Mouse (Mus musculus): ENCODE measurements around the gene Impdh1. TPM values are rescaled to one million over a fixed set of nuclear protein-coding genes. Genes with fewer than 3 reads are reported as not detected.
A peak's percentile ranks its signal among the peaks of the same experiment; 100 is the strongest.

The Impdh1 gene
- polyA plus RNA-seq, 1 experiment from 2014 or later, result 36.1 TPM

GRCm38 (mm10) chr6:29187936-29188335, 28.2 kb downstream of the Impdh1 start:
- ATAC-seq (ENCODE audit: insufficient number of reproducible peaks, insufficient read depth, low FRiP score, low read depth), result no peak
- H3K4me1 ChIP-seq (ENCODE audit: control insufficient read depth, insufficient read depth, low read length), result no peaks in the 10 kb centered on the region
- H3K9me3 ChIP-seq (ENCODE audit: control insufficient read depth, low read depth, low read length), result no peaks in the 10 kb centered on the region
- H3K36me3 ChIP-seq (ENCODE audit: control insufficient read depth, insufficient read depth, low read length), result no peaks in the 10 kb centered on the region
- H3K27ac ChIP-seq (ENCODE audit: low read length), result no peak overlapping the region
- H3K27me3 ChIP-seq (ENCODE audit: control insufficient read depth, insufficient read depth, low read length), result no peaks in the 10 kb centered on the region
- no peak overlapping the region for H3K9ac ChIP-seq (replicated peaks; ENCODE audit: low read depth, low read length)
- H3K4me2 ChIP-seq (replicated peaks; ENCODE audit: low read depth, low read length), result no peak overlapping the region
- no peak overlapping the region for H3K4me3 ChIP-seq (ENCODE audit: low read depth, low read length)
- WGBS, result 77% methylated on average over 1 of the region's 1 CpGs

GRCm38 (mm10) chr6:29179843-29180242, 36.3 kb downstream of the Impdh1 start:
- no peaks in the 10 kb centered on the region for H3K4me1 ChIP-seq (ENCODE audit: control insufficient read depth, insufficient read depth, low read length)
- WGBS, result 50% methylated on average over 8 of the region's 8 CpGs
- H3K4me3 ChIP-seq (ENCODE audit: low read depth, low read length), result peak overlapping the region; percentile 53
- H3K9ac ChIP-seq (replicated peaks; ENCODE audit: low read depth, low read length), result no peak overlapping the region
- H3K9me3 ChIP-seq (ENCODE audit: control insufficient read depth, low read depth, low read length), result no peaks in the 10 kb centered on the region
- H3K27ac ChIP-seq (ENCODE audit: low read length), result no peak overlapping the region
- no peaks in the 10 kb centered on the region for H3K36me3 ChIP-seq (ENCODE audit: control insufficient read depth, insufficient read depth, low read length)
- ATAC-seq (ENCODE audit: insufficient number of reproducible peaks, insufficient read depth, low FRiP score, low read depth), result no peak
- peak overlapping the region; percentile 95 for H3K4me2 ChIP-seq (replicated peaks; ENCODE audit: low read depth, low read length)
- no peaks in the 10 kb centered on the region for H3K27me3 ChIP-seq (ENCODE audit: control insufficient read depth, insufficient read depth, low read length)

- H3K4me3 ChIP-seq (ENCODE audit: low read depth, low read length), result peak within 1 kb of the TSS; percentile 53
- 1% methylated on average over 70 of the region's 79 CpGs for WGBS
- H3K9me3 ChIP-seq (ENCODE audit: control insufficient read depth, low read depth, low read length), result no peaks in the 10 kb centered on the region
- peak within 1 kb of the TSS; percentile 52 for H3K9ac ChIP-seq (replicated peaks; ENCODE audit: low read depth, low read length)
- H3K27me3 ChIP-seq (ENCODE audit: control insufficient read depth, insufficient read depth, low read length), result no peaks in the 10 kb centered on the region
- H3K4me2 ChIP-seq (replicated peaks; ENCODE audit: low read depth, low read length), result peak within 1 kb of the TSS; percentile 95
- peak within 1 kb of the TSS; percentile 55; the same call in 1 of the 2 replicates for H3K27ac ChIP-seq (ENCODE audit: low read length)
- no peaks in the 10 kb centered on the region for H3K4me1 ChIP-seq (ENCODE audit: control insufficient read depth, insufficient read depth, low read length)
- no peaks in the 10 kb centered on the region for H3K36me3 ChIP-seq (ENCODE audit: control insufficient read depth, insufficient read depth, low read length)
- ATAC-seq (ENCODE audit: insufficient number of reproducible peaks, insufficient read depth, low FRiP score, low read depth), result peak; percentile 60; the same call in 1 of the 2 replicates
Observed at GRCm38 (mm10) chr6:29178888-29179658, 37.1 kb downstream of the Impdh1 start, which contains the start of gene Prrt4. Gene Prrt4 (minus strand): TSS chr6:29179584.

- peak; percentile 42; the same call in 1 of the 2 replicates for ATAC-seq (ENCODE audit: insufficient number of reproducible peaks, insufficient read depth, low FRiP score, low read depth)
- Histone ChIP-seq H3K4me1 (ENCODE audit: control insufficient read depth, insufficient read depth, low read length) (no peaks in the 10 kb centered on the region), H3K36me3 (ENCODE audit: control insufficient read depth, insufficient read depth, low read length) (no peaks in the 10 kb centered on the region), H3K9me3 (ENCODE audit: control insufficient read depth, low read depth, low read length) (no peaks in the 10 kb centered on the region), H3K9ac (replicated peaks; ENCODE audit: low read depth, low read length) (peak overlapping the region; percentile 52; the same call in 1 of the 2 replicates), H3K27ac (ENCODE audit: low read length) (no peak overlapping the region), H3K4me2 (replicated peaks; ENCODE audit: low read depth, low read length) (peak overlapping the region; percentile 95), H3K27me3 (ENCODE audit: control insufficient read depth, insufficient read depth, low read length) (no peaks in the 10 kb centered on the region), H3K4me3 (ENCODE audit: low read depth, low read length) (peak overlapping the region; percentile 53)
- WGBS, result 27% methylated on average over 16 of the region's 17 CpGs
Observed at GRCm38 (mm10) chr6:29177901-29178879, 38.0 kb downstream of the Impdh1 start.

DNA sequence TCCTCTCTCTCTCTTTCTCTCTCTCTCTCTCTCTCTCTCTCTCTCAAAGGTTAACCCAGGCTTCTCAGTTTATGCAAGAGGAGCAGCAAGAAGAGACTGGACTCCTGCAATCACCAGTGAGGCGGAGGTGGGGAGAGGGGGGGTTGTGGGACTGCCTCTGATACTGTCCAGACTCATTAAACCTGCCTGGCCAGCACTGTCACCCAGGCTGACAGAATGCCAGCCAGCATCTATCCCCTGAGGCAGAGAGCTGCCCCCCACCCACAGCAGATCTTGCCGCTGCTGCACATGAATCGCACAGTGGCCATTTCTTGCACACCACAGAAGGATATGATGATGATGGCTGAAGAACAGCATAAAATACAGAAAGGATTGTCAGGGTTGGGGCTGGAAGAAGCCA, 41.1 kb downstream of the Impdh1 start:
- ATAC-seq (ENCODE audit: insufficient number of reproducible peaks, insufficient read depth, low FRiP score, low read depth), result no peak

DNA sequence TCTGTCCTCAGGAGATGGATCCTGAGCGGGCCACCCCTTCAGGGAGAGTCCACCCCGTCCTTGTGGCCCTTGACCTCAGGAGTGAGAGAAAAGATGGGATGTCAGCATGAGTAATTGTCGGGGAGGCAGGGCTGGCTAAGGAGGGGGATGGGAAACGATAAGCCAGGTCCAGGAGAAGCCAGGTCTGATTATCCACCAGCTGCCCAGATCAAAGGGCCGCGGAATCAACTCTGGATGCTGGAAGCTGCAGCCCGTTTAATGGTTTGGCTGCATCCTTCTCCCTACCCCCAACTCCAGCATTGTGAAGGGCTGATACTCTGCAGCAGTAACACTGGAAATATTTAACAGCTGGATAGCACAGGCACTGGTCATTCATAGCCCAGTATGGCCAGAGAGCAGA, 41.8 kb downstream of the Impdh1 start:
- Histone ChIP-seq H3K4me1 (ENCODE audit: control insufficient read depth, insufficient read depth, low read length) (peaks cover 12% of the 10 kb centered on the region), H3K27ac (ENCODE audit: low read length) (no peak overlapping the region), H3K9ac (replicated peaks; ENCODE audit: low read depth, low read length) (no peak overlapping the region), H3K27me3 (ENCODE audit: control insufficient read depth, insufficient read depth, low read length) (peaks cover 15% of the 10 kb centered on the region), H3K36me3 (ENCODE audit: control insufficient read depth, insufficient read depth, low read length) (no peaks in the 10 kb centered on the region), H3K4me3 (ENCODE audit: low read depth, low read length) (no peak overlapping the region), H3K4me2 (replicated peaks; ENCODE audit: low read depth, low read length) (no peak overlapping the region), H3K9me3 (ENCODE audit: control insufficient read depth, low read depth, low read length) (no peaks in the 10 kb centered on the region)
- 18% methylated on average over 7 of the region's 7 CpGs for WGBS
- ATAC-seq (ENCODE audit: insufficient number of reproducible peaks, insufficient read depth, low FRiP score, low read depth), result no peak

More for the DNA sequence above, 41.1 kb downstream of the Impdh1 start:
- Histone ChIP-seq H3K9ac (replicated peaks; ENCODE audit: low read depth, low read length) (no peak overlapping the region), H3K36me3 (ENCODE audit: control insufficient read depth, insufficient read depth, low read length) (no peaks in the 10 kb centered on the region), H3K9me3 (ENCODE audit: control insufficient read depth, low read depth, low read length) (no peaks in the 10 kb centered on the region), H3K4me1 (ENCODE audit: control insufficient read depth, insufficient read depth, low read length) (peaks cover 7% of the 10 kb centered on the region), H3K4me2 (replicated peaks; ENCODE audit: low read depth, low read length) (no peak overlapping the region), H3K27ac (ENCODE audit: low read length) (no peak overlapping the region), H3K27me3 (ENCODE audit: control insufficient read depth, insufficient read depth, low read length) (0 out of 2 replicates have a peak, but pooled peaks cover 8% of the 10 kb centered on the region), H3K4me3 (ENCODE audit: low read depth, low read length) (no peak overlapping the region)
- WGBS, result 75% methylated on average over 3 of the region's 3 CpGs

DNA sequence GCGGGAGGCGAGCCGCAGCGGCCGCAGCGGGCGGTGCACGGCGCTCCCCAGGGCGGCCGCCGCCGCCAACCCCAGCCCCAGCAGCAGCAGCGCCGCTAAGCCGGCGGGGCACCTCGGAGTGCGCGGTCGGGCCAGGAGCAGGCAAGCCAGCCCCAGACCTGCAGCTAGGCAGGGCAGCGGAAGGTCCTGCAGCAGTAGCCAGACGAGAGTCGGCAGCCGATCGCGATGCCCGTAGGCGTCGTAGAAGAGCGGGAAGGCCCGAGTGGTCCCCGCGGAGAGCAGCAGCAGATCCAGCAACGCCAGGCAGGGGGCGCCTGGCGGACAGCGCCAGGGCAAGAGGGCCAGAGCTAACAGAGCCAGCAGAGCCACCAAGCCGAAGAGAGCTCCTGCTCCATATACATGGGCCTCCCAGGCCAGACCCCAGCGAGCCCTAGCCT, 45.2 kb downstream of the Impdh1 start:
- peak overlapping the region; percentile 37 for H3K9ac ChIP-seq (replicated peaks; ENCODE audit: low read depth, low read length)
- H3K4me3 ChIP-seq (ENCODE audit: low read depth, low read length), result peak overlapping the region; percentile 47
- peak; percentile 77; the same call in 1 of the 2 replicates for ATAC-seq (ENCODE audit: insufficient number of reproducible peaks, insufficient read depth, low FRiP score, low read depth)
- H3K4me2 ChIP-seq (replicated peaks; ENCODE audit: low read depth, low read length), result peak overlapping the region; percentile 99
- peaks cover 20% of the 10 kb centered on the region for H3K27me3 ChIP-seq (ENCODE audit: control insufficient read depth, insufficient read depth, low read length)
- H3K9me3 ChIP-seq (ENCODE audit: control insufficient read depth, low read depth, low read length), result no peaks in the 10 kb centered on the region
- H3K36me3 ChIP-seq (ENCODE audit: control insufficient read depth, insufficient read depth, low read length), result no peaks in the 10 kb centered on the region
- WGBS, result 1% methylated on average over 40 of the region's 40 CpGs
- no peak overlapping the region for H3K27ac ChIP-seq (ENCODE audit: low read length)
- H3K4me1 ChIP-seq (ENCODE audit: control insufficient read depth, insufficient read depth, low read length), result peaks cover 12% of the 10 kb centered on the region

All from stomach, embryonic 14.5 days (tissue).